Mouse (Mus musculus) layer of hippocampus, adult 9-10 months (tissue): ENCODE measurements around the gene Prex1.
"Not testable (repeated sequence)": the region's sequence is repeated elsewhere in the genome, so short reads cannot be mapped to it uniquely, and the experiment has no call there.

Experiments
- DNase-seq: peaks from one replicate; pipeline ENCODE4 v3.0.0; 2022; ENCODE audit warnings: low spot score

Gene Prex1

DNA sequence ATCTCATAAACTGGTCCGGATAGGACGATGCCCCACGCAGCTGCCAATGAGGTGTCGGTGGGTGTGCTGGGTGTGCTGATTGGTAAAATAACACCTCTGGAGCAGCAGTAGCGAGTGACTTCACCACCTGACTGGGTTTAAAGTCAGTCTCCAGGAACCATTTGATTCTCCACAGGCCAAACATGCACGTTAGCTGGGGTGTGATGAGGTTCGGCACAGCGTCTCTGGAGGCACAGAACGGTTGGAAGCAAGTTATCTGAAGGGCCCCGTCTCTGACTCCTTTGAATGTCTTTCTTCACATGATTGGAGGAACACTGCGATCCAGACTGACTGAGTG, 159.5 kb downstream of the Prex1 start:
- DNase-seq = no peak

DNA sequence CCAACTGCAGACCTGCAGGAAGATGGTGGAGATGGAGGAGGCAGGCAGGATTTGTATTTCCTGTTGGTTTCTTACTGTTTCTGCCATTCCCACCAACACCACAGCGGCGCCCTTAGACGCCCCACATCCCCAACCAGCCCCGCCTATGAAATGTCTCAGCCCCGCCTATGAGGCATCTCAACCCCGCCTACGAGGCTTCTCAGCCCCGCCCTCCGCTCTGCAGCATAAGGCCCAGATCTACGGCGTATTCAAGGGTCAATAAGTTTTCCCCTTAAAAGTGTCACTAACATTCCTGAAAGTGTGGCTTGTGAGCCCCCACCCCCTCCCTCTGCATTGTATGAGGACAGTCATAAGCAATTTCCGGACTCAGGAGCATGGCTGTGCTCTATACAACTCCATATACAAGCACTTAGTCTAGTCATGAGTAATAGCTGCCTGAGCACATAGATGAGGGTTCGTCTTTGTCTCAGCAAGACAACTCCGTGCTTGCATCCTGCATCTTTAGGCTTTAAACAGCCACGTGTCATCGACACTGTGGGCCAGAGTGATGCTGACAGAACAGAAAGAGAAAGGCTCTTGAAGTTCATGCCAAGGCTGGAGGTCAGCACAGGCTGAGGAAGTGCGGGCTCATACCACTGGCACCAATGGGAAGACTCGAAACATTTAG, 160.0 kb downstream of the Prex1 start:
- DNase-seq = no peak

DNA sequence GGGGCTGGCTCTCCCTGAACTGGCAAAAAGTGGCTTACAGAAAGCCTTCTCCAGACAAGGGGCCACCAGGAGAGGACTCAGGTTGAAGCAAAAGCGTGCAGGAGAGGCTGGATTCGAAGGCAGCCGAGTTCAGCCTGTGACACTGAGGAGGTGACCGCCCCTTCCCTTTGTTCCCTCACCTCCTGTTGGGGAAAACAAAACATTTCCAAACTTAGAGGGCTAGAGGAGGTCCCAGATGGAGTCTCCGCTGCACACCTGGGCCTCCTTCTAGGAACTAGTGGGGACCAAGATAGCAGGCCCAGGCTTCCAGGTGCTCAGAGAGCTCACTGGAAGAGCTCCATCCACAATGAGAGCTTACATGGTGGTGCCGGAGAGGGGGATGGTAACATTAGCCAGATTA, 161.0 kb downstream of the Prex1 start:
- no peak for DNase-seq

DNA sequence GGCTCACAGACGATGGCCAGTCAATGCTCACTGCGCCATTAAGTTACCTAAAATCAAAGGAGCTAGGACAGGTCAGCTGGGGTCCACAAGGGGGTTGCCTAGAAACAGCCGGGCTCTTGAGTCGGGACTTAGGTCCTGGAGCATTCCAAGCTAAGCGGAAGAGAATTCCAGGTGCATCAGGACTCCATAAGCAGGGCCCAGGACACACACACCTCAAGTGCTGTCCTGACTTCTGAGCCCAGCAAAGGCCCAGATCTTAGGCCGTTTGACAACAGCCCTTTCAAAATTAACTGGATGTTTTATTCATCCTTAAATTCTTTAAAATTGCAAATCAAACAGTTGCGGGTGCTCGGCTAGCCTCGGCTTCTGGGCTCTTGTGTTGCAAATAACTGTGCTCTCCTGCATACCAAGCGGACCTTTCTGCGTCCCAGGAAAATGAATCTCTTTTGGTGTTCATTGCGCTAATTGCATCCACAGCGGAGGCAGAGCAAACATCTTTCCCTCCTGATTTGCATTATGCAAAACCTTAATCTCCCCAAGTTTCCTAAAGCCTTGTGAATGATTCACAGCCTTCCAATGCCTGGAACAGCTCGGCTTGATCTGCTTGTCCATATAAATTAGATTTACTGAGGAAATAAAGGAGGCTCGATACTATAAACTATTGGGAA, 161.7 kb downstream of the Prex1 start:
- no peak for DNase-seq

DNA sequence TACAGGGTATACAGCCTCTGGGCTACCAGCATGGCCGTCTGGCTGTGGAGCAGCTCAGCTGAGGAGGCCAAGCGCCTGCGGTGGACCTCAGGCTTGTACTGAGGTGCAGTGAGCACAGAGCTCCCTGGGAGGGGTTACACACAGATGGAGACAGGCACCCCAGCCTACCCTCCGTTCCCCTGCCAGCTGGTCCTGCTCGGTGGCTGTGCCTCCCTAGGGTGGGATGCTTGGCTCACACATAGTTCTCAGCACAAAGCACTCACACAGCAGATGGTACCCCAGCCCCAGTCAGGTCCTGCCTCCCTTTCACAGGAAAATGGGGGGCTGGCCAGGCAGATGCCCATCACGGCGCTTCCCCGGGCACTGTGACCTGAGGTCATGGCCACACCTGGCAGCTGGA, 163.8 kb downstream of the Prex1 start:
- DNase-seq = no peak

DNA sequence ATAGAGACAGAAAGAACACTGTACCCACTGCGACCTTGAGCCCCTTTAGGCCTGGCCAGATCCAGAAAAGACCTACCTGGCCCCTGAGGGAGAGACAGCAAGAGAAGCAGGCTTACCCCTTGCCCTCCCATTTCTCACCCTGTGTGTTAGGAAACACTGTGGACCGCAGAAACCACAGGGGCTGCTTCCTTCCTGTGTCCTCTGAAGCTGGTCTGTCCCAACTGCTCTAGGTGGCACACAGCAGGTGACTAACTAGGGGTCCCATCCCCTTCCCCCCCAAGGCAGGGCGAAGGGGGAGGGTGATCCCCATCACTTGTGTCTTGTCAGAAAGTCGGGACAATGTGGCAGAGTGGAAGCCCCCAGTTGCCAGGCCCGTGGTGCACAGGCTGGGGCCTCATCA, 164.6 kb downstream of the Prex1 start:
- no peak for DNase-seq

DNA sequence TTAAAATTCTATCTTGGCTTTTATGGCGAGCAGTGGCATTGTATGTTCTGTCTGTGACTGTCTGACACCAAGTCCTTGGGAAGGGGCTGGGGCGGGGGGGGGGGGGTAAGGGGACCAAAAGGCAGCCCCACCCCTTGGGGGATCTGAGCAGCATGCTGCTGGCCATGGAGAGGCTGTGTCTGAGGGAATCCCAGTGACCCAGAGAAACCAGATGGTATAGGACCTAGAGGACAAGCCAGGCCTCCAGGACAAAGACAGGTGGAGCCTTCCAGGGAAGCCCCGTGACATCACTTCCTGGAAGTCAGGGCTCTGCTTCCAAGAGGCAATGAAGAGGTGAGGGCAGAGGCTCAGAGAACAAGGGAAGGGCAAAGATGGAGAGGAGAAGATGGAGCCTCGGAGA, 168.1 kb downstream of the Prex1 start:
- no peak for DNase-seq

DNA sequence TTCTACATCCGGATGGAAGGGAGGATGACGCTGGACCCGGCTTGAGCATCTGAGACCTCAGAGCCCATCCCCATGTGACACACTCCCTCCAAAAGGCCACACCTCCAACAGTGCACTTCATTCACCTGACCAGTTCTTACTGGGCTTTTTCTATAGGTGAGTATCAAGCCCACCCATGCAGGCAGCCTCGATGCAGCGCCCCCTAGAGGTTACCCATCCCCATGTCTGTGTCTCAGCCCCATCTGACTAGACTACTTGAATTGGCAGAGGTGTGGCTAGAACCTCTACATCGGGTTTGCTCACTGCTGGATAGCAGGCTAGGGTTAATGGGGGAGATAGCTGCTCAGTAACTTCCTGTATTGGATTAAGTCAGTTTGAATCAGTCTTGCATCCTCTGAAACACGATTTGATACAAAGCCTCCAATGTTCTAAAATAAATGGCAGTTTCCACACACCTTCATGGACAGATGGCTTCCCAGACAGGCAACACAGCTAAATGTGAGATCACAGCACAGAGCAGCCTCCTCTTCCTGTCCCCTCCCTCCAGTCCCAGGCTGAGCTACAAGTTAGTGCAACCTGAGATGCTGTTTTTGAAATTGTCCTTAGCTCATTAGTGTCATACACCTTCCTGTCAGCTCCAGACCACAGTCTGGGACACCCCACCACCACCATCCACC, 168.9 kb downstream of the Prex1 start:
- peak; percentile 22 for DNase-seq

DNA sequence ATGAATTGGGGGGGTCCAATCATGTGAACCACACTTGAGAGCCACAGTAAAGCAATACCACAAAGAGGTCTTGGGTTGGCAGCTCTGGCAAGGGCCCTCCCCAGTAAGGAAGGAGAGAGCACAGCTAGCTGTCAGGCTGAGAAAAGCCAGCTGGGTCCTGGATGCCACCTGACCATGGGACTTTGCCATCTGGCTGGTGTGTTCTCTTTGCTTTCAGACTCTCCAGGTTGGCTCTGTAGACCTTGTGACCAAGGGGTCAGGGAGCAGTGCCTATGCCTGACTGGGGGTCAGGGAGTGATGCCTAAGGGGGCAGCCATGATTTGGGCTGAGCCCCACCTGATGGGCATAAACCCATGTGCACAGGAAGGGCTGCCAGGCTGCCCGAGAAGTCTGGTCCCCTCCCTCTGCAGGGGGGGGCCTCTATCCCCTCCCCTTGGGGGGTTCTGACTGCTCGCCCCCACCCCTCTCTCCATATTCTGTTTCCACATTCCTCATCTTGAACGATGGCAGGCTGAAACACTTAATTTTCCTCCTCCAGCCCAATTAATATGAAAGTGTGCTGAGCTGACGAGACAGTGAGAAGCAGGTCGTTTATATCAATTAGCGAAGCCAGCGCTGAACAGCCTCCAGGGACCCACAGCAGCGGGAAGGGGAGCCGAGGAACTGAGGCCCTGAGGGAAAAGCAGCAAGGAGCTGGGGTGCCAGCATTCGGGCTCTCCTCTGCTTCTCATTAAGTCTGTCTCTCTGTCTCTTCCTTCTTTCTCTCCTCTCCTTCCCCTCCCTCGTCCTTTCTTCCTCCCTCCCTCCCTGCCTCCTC, 172.3 kb downstream of the Prex1 start:
- no peak for DNase-seq

DNA sequence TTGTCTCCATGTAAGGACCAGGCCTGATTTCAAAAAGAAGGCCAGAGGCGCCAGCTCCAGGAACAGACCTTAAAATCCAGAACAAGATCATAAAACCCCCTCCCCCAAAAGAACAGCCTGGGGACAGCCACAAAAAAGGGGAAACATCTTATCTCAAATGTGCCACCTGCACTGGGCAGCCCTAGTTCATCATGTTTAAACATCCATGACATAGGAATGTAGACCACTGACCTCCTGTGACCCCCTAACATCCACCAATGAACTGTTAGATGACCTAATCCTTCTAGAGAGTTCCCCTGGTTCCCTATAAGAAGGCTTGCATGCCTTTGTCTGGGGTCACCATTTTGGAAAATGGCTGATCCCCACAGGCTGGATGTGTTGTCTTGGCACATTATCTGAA, 173.4 kb downstream of the Prex1 start:
- DNase-seq = no peak

DNA sequence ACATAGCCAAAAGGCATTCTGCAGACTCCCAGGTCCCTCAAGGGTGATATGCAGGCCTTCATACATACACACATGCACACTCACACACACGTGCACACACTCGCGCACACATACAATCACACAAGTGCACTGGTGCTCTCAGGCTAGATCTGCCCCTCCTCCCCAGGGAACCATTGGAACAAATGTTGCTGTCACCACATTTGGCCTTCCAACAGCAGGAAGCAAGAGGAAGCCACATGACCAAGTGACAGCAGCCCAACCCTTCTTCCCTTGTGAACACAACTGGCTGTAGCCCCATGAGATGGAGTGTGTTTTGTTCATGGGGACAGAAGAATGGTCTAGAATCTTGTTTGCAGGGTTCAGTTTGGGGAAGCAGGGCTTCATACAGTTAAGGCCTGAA, 176.7 kb downstream of the Prex1 start:
- no peak for DNase-seq

DNA sequence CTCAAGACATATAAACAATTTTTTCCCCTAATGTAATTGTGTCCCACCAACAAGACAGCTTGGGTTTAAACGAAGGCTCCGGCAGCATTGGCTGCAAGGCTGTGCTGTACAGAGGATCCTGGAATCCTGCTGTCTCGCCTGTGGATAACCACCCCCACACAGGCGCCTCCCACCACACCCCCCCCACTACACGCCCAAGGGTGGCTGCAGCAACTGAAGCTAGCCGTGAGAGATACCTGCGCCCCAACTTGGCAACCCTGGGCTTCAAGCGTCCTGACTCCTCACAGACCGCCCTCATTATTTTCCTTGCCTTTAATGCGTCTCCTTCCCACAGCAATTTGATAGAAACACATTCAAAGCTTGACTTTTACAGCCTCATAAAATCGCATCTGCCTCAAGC, 178.1 kb downstream of the Prex1 start:
- no peak for DNase-seq

DNA sequence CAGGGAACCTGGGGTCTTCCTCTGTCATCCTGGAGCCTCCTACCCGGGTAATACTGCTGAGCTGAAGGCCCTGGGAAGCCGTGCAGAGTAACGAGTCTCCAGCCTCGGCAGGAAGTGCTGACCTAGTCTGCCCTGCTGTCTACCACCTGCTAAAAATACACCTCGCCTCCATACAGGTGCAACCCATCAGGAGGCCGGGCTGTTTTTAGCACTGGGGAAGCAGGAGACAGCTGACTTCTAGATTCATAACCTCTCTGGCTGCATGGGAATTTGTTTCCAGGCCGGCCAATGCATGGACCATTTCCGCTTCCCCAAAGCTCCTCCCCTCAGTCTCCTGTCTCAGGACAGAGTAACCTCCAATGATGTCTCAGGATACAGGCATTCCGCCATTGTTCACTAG, 187.4 kb downstream of the Prex1 start:
- DNase-seq = no peak

DNA sequence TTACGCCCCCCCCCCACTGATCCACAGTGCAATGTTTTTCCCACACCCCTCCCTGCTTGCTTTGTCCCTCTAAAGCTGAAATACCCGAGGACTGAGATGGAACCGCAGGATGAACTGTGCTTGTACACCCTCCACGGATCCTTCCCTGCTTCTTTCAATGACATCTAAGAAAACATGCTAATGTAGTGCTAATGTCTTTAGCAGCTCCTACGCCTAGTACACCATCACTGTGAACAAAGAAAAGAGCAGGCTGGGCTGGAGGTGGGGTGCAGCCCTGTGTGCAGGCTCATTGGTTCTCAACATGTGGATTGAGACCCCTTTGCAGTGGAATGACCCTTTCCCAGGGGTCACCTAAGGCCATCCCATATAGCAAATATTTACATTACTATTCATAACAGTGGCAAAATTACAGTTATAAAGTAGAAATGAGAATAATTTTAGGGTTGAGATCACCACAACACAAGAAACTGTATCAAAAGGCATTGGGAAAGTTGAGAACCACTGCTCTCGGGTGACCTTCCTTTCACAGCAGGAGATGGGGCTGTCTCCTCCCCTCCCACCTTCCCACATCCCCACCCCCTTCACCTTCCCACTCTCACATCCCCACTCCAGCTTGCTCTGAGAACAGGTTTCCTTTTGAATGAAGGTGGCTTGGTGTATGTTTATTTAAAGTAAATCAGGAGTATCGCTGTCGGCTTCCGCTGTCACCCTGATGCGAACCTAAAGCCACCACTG, 190.3 kb downstream of the Prex1 start:
- DNase-seq = no peak

DNA sequence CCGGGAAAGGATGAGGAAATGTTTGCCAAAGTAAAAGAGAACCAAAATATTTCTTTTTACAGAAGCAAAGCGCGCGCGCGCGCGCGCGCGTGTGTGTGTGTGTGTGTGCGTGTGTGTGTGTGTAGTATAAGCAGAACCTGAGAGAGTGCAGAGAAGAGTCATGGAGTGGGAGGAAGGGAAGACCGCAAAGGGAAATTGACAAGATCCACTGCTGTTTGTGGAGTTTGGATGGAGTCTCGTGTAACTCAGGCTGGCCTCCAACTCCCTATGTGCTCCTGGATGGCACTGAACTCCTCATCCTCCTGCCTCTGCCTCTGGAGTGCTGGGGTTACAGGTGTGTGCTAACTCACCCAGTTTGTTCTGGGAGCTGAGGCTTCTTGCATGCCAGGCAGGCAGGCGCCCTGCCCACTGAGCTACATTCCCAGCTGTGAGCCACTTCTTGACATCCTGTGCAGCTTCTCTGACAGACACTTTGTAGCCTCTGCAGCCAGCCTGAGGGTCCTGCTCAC, 191.0 kb downstream of the Prex1 start:
- no peak for DNase-seq

DNA sequence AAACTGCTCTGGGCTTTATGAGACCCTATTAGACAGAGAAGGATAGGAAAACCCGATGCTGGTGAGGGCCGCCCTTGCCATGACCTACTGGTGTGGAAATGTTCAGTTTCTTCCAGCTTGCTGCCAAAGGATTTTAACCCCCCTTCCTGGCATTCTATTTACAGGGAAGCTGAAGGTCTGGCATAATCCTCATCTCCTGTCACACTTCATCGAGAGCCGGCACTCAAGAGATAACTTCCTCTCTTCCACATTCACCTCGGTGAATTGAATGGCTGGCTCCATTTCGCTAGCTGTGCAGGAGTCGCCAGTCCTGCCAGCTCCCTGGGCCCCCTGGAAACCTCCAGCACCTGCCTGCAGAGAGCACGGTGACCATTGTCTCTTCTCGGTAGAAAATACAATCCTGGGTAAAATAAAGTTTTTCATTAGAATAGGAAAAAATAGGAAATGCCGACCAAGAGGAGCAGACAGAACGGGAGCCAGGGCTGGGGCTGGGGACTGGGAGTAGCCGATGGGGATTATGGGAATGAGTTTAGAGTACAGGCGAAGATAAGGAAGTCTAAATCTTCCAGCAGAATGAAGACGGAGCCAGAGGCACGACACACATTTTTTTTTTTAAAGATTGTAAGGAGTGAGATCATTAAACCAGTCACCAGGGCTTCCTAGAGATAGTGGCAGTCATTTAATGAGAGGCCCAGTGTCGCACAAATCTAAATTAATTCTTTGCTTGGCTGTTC, 191.6 kb downstream of the Prex1 start:
- DNase-seq = no peak

DNA sequence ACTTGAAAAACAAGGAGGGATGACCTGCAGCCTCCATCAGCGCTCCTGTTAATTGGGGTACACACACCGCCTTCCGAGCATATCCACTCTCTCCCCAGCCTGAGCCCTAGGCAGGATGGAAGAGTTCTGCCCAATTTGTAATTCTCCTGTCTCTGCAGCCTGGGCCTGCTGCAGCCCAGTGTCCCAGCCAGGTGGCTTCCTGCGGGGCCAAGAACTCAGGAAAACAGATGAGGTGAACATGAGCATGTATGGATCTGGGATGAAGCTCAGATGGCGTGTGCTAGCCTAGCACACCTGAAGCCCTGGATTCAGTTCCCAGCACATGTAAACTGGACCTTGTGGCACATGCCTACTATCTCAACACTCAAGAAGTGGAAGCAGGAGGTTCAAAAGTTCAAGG, 192.2 kb downstream of the Prex1 start:
- no peak for DNase-seq

DNA sequence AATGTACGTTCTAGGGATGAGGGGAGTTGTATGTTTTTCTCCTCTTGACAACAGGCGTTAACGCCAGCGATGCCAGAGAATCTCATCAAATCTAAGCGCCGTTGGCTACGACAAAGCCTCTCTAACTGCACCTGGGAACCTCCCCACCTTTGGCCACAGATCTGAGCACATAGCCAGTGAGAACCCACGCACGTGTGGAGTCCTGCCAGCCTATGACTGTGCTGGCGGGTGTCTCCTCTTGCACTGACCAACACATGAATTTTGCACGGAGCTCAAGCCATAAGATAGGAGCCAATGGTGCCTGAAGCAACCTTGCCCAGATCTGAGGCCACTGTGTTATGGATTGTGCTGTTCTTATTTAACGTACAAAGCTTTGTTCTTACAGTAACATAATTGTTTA, 193.1 kb downstream of the Prex1 start:
- no peak for DNase-seq

DNA sequence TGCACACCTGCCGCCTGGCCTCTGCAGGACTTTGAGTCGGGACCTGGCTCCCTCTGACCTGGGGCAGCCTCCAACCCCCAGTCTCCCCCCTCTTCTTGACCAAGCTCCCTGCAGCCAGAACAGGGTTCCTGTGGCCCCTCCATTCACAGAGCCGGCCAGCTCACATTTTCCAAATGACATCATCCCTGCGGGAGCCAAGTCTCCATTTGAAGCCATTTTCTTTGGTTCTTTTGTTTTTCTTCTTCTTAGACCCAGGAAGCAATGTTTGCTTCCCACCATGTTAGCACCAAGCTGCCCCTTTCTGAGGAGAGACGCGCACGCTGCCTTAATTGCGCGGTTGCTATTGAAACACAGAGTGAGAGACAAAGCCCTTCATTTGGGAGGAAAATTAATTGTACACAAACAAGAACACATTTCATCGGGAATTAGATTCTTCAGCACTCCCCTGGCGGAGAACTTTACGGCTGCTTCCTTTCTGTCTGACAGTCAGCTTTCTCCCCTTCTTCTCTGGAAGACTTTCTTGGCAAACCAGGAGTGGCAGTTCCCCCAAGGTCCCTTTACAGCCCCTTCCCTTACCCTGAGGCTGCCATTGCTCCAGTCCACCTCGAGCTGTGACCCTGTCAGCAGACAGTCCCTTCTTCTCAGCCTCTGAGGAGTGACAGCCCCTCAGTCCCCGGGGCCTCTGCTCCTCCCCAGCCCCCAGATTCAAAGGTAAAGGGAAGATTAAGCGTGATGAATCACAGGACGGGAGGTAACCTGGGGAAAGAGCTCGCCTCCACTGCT, 196.0 kb downstream of the Prex1 start:
- not testable (repeated sequence) for DNase-seq

DNA sequence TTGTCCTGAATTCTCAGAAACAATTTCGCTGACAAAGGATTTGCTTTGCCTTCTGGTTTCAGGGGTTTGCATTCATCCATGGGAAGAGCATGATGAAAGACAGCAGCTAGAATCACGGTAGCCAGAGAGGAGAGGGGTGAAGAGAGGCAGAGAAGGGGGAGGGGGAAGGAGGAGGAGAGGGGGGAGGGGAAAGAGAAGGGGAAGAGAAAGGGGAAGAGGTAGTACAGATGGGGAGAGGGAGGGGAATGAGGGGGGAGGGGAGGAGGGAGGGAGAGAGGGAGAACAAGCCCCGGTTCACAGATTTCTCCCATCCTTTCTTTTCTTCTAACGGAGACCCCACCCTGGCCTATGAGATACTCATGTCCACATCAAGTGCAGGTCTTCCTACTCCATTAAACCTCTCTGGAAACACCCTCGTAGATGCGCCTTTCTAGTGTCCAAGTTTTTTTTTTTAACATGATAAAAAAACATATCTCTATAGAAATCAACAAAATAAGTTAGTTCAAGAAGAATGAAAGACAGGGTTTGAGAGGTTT, 196.7 kb downstream of the Prex1 start:
- DNase-seq = no peak
